Mouse (Mus musculus) brain, embryonic 14.5 days (tissue): Measurements from ENCODE around the gene Rxra.

ENCODE experiments used
- CTCF ChIP-seq: fragments of 200-500 bp; IDR thresholded peaks from 2 replicates; pipeline ENCODE4 v1.5.1; 2012; ENCODE audit warnings: inconsistent platforms, mild to moderate bottlenecking, moderate library complexity, borderline replicate concordance; ENCODE audit not compliant: insufficient read depth, insufficient read length; ENCODE audit errors: extremely low read depth
- POLR2A ChIP-seq: fragments of 200-500 bp; IDR thresholded peaks from 2 replicates; pipeline ENCODE4 v1.6.1; 2012; ENCODE audit warnings: mild to moderate bottlenecking, inconsistent platforms, borderline replicate concordance; ENCODE audit not compliant: poor library complexity, insufficient read depth, insufficient read length, severe bottlenecking; ENCODE audit errors: extremely low read depth

DNA sequence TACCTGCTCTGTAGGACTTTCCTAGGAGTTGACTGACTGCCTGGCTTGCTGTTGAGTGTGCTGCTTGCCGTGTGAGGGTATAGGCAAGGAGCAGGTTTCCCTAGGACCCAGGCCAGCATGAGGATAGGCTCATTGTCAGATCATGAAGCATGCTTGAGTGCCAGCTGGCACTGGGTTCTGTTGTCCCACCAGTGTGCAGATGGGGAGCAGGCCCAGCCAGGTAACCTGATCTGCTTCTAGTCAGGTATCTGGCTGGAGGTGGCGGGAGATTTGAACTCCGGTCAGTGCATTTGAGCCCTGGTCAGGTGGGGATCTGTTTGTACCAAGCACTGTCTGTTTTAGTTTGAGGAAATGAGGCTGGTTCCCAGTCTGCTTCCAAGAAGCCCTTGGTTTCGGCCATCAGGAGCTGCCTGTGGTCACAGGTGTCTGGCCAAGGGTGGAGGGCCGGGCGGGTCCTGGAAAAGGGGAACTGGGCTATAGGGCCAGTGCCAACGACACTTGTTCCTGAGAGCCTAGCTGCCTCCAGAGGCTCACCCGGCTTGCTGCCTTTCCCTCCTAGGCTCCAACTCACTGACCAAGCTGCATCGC is 48.6 kb downstream of the Rxra start:
- TF ChIP-seq POLR2A (no peak), CTCF (no peak)
